Mouse (Mus musculus): ENCODE data around the gene 1110051M20Rik. TPM values are rescaled to one million over a fixed set of nuclear protein-coding genes. Genes with fewer than 3 reads are reported as not detected.

The 1110051M20Rik gene
- polyA plus RNA-seq, 2 experiments, result 1.6 to 6.6 TPM

DNA sequence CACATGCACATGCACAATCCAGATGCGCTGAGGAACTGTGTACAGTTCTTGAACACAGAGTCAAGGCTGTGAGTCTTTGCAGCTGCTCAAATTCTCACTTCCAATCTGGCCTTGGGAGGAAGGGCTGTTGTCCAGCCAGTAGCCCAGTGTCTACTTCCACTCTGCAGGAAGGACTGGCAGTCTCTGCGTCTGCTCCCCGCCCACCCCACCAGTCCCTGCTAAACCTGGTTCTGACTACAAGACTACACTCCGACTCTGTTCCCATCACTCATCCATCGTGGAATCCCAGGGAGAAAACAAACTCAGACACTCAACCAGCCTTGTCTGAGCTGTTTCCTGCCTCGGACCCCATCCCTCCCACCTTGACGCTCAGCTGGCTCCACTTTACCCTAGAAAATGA is 31.3 kb upstream of the 1110051M20Rik start:
- Histone ChIP-seq H3K4me1 (replicated peaks; ENCODE audit: control insufficient read depth in 2 of 2, insufficient read depth in 2 of 2, low read length in 1 of 2) (no peaks in the 10 kb centered on the region), H3K27ac (no peak overlapping the region), H3K4me2 (ENCODE audit: low read depth) (no peak overlapping the region), H3K36me3 (replicated peaks; ENCODE audit: control insufficient read depth, insufficient read depth, low read depth) (no peaks in the 10 kb centered on the region), H3K4me3 (ENCODE audit: insufficient read depth in 1 of 2, low read depth in 2 of 2, low read length in 2 of 2) (no peak overlapping the region), H3K9ac (replicated peaks) (no peak overlapping the region), H3K9me3 (ENCODE audit: control insufficient read depth, low read length) (no peaks in the 10 kb centered on the region), H3K27me3 (ENCODE audit: control insufficient read depth, insufficient read depth, low read length) (no peaks in the 10 kb centered on the region)
- TF ChIP-seq CTCF (IDR thresholded peaks at IDR 0.05; ENCODE audit: low read depth), result no peak
- no peak for TF ChIP-seq EP300 (IDR thresholded peaks at IDR 0.05; ENCODE audit: low read depth)
- no peak for ATAC-seq (ENCODE audit: insufficient read depth)
- 56% methylated on average over 7 of the region's 7 CpGs for WGBS (ENCODE audit: insufficient replicate concordance)
- DNase-seq (ENCODE audit: low read depth in 3 of 3, low spot score in 3 of 3), result no peak

DNA sequence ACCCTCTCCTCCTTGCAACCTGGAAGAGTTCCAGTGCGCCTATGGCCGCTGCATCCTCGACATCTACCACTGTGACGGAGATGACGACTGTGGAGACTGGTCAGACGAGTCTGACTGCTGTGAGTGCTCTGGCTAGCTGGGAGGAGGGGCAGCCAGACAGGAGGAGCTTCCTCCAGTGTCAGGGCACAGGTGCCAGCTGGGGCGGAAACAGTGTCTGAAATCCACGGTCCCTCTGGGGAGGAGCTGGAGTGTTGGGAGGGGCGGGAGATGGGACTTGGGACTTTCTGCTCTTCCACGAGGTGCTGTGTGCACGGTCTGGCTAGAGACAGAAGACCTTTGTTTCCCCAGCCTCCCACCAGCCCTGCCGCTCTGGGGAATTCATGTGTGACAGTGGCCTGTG is 29.9 kb upstream of the 1110051M20Rik start:
- Histone ChIP-seq H3K36me3 (replicated peaks; ENCODE audit: control insufficient read depth, insufficient read depth, low read depth) (no peaks in the 10 kb centered on the region), H3K4me3 (ENCODE audit: insufficient read depth in 1 of 2, low read depth in 2 of 2, low read length in 2 of 2) (no peak overlapping the region), H3K9ac (replicated peaks) (no peak overlapping the region), H3K27me3 (ENCODE audit: control insufficient read depth, insufficient read depth, low read length) (no peaks in the 10 kb centered on the region), H3K27ac (no peak overlapping the region), H3K4me1 (replicated peaks; ENCODE audit: control insufficient read depth in 2 of 2, insufficient read depth in 2 of 2, low read length in 1 of 2) (no peaks in the 10 kb centered on the region), H3K9me3 (ENCODE audit: control insufficient read depth, low read length) (no peaks in the 10 kb centered on the region), H3K4me2 (ENCODE audit: low read depth) (no peak overlapping the region)
- TF ChIP-seq EP300 (IDR thresholded peaks at IDR 0.05; ENCODE audit: low read depth), result no peak
- DNase-seq (ENCODE audit: low read depth in 3 of 3, low spot score in 3 of 3) (no peak), ATAC-seq (ENCODE audit: insufficient read depth) (no peak)
- WGBS (ENCODE audit: insufficient replicate concordance), result 64% methylated on average over 12 of the region's 12 CpGs

DNA sequence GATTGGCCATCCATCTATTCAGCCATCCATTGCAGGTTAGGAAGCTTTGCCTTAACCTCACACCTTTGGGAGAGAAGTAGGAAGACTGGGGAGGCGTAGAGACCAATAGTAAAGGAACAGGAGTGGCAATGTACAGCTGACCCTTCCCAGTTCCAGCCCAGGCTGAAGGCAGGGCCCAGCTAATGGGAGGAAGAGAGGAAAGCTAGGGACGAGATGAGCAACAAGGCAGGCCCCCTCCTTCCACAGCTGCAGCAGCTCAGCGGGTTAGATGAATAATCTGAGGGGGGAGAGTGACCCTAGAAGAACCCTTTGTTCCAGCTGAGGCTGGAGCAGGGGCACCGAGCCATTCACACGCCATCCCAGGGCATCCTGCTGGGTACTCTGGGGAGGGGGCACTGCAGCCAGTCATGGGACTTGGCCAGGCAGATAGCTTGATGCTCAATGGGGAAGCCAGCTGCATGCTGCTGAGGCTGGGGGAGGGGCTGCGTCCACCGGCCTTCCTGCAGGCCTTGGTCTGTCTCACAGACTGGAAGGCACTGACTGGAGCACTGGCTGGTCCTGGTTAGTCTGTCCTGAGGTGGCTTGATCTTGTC is 25.6 kb upstream of the 1110051M20Rik start:
- H3K36me3 ChIP-seq (replicated peaks; ENCODE audit: control insufficient read depth, insufficient read depth, low read depth), result no peaks in the 10 kb centered on the region
- no peaks in the 10 kb centered on the region for H3K9me3 ChIP-seq (ENCODE audit: control insufficient read depth, low read length)
- no peak for TF ChIP-seq CTCF (IDR thresholded peaks at IDR 0.05; ENCODE audit: low read depth)
- no peak for TF ChIP-seq EP300 (IDR thresholded peaks at IDR 0.05; ENCODE audit: low read depth)
- 38% methylated on average over 7 of the region's 7 CpGs for WGBS (ENCODE audit: insufficient replicate concordance)
- DNase-seq (ENCODE audit: low read depth in 3 of 3, low spot score in 3 of 3) (no peak), ATAC-seq (ENCODE audit: insufficient read depth) (no peak)
- no peaks in the 10 kb centered on the region for H3K4me1 ChIP-seq (replicated peaks; ENCODE audit: control insufficient read depth in 2 of 2, insufficient read depth in 2 of 2, low read length in 1 of 2)
- no peak overlapping the region for H3K4me3 ChIP-seq (ENCODE audit: insufficient read depth in 1 of 2, low read depth in 2 of 2, low read length in 2 of 2)
- H3K4me2 ChIP-seq (ENCODE audit: low read depth), result no peak overlapping the region
- no peak overlapping the region for H3K9ac ChIP-seq (replicated peaks)
- H3K27me3 ChIP-seq (ENCODE audit: control insufficient read depth, insufficient read depth, low read length), result no peaks in the 10 kb centered on the region
- no peak overlapping the region for H3K27ac ChIP-seq

DNA sequence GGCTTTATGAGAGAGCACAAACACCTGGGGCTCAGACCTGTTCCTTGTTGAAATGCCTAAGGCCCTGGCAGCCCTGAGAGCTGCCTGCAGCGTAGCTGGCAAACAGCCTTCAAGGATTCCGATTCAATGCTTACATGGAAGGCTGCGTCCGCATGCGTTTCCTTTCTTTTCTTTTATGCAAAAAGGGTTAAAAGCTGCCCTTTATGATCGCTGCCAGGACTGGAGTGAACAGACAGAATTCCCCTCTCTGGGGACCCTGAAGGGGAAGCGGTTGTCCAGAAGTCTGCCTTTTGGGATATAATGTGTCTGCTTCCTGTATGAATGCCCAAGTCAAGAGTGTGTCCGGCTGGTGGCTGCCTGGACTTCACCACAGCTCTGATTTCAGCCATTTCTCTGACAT is 23.1 kb upstream of the 1110051M20Rik start:
- no peak for ATAC-seq (ENCODE audit: insufficient read depth)
- H3K36me3 ChIP-seq (replicated peaks; ENCODE audit: control insufficient read depth, insufficient read depth, low read depth), result no peaks in the 10 kb centered on the region
- H3K4me1 ChIP-seq (replicated peaks; ENCODE audit: control insufficient read depth in 2 of 2, insufficient read depth in 2 of 2, low read length in 1 of 2), result no peaks in the 10 kb centered on the region
- H3K4me3 ChIP-seq (ENCODE audit: insufficient read depth in 1 of 2, low read depth in 2 of 2, low read length in 2 of 2), result no peak overlapping the region
- TF ChIP-seq EP300 (IDR thresholded peaks at IDR 0.05; ENCODE audit: low read depth) (no peak), CTCF (IDR thresholded peaks at IDR 0.05; ENCODE audit: low read depth) (no peak)
- no peaks in the 10 kb centered on the region for H3K9me3 ChIP-seq (ENCODE audit: control insufficient read depth, low read length)
- no peaks in the 10 kb centered on the region for H3K27me3 ChIP-seq (ENCODE audit: control insufficient read depth, insufficient read depth, low read length)
- H3K27ac ChIP-seq, result no peak overlapping the region
- H3K4me2 ChIP-seq (ENCODE audit: low read depth), result no peak overlapping the region
- WGBS (ENCODE audit: insufficient replicate concordance), result 69% methylated on average over 8 of the region's 8 CpGs
- no peak for DNase-seq (ENCODE audit: low read depth in 3 of 3, low spot score in 3 of 3)
- no peak overlapping the region for H3K9ac ChIP-seq (replicated peaks)

DNA sequence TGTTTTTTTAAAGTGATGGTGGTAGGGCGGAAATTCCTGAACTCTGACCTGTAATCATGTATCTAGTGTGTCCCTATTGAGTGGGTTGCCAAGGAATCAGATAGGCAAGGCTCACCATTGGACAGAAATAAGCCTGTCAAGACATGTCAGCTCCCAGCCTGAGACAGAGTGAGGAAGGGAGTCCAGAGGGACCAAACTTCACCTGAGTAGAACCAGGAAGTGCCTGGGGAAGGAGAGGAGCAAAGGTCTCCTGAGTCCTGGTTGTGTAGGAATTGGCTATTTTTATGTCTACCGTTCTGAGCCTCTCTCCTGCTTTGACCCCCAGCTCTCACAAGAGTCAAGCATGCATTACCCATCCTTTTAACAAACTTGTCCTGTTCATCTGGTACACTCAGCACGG is 21.4 kb upstream of the 1110051M20Rik start:
- no peak for TF ChIP-seq EP300 (IDR thresholded peaks at IDR 0.05; ENCODE audit: low read depth)
- no peaks in the 10 kb centered on the region; the same call in 1 of the 2 replicates for H3K27me3 ChIP-seq (ENCODE audit: control insufficient read depth, insufficient read depth, low read length)
- no peak overlapping the region for H3K4me2 ChIP-seq (ENCODE audit: low read depth)
- H3K9me3 ChIP-seq (ENCODE audit: control insufficient read depth, low read length), result no peaks in the 10 kb centered on the region
- DNase-seq (ENCODE audit: low read depth in 3 of 3, low spot score in 3 of 3), result no peak
- H3K9ac ChIP-seq (replicated peaks), result no peak overlapping the region
- WGBS (ENCODE audit: insufficient replicate concordance), result 55% methylated on average over 3 of the region's 3 CpGs
- H3K27ac ChIP-seq, result no peak overlapping the region
- ATAC-seq (ENCODE audit: insufficient read depth), result no peak
- no peaks in the 10 kb centered on the region for H3K4me1 ChIP-seq (replicated peaks; ENCODE audit: control insufficient read depth in 2 of 2, insufficient read depth in 2 of 2, low read length in 1 of 2)
- no peak overlapping the region for H3K4me3 ChIP-seq (ENCODE audit: insufficient read depth in 1 of 2, low read depth in 2 of 2, low read length in 2 of 2)
- no peaks in the 10 kb centered on the region for H3K36me3 ChIP-seq (replicated peaks; ENCODE audit: control insufficient read depth, insufficient read depth, low read depth)

All from liver, embryonic 14.5 days (tissue).